Mouse (Mus musculus) intestine, embryonic 16.5 days (tissue): ENCODE data around the gene Nrg4. TPM values are rescaled to one million over a fixed set of nuclear protein-coding genes. Genes with fewer than 3 reads are reported as not detected.
A peak's percentile ranks its signal among the peaks of the same experiment; 100 is the strongest.
"Not testable (repeated sequence)": the region's sequence is repeated elsewhere in the genome, so short reads cannot be mapped to it uniquely, and the experiment has no call there.

Experiments
- ATAC-seq: fragments of 200-750 bp; cut with Nextera tagmentation; 2 replicates; pipeline ENCODE4 v1.8.0; 2017; ENCODE audit warnings: moderate TSS enrichment, moderate library complexity
- H3K27ac ChIP-seq: fragments of 300-500 bp; sonication (generic); 2 replicates; pipeline ENCODE4 v1.5.1; 2014; ENCODE audit warnings: mild to moderate bottlenecking, low read length
- H3K27me3 ChIP-seq: fragments of 300-500 bp; sonication (generic); replicated peaks from 2 replicates; pipeline ENCODE4 v1.6.1; 2014; ENCODE audit warnings: low read length, control low read depth, mixed read lengths; ENCODE audit not compliant: control insufficient read depth, insufficient read depth
- H3K36me3 ChIP-seq: fragments of 300-500 bp; sonication (generic); 2 replicates; pipeline ENCODE4 v1.6.1; 2014; ENCODE audit warnings: low read length, control low read depth; ENCODE audit not compliant: control insufficient read depth, insufficient read depth
- H3K4me1 ChIP-seq: fragments of 300-500 bp; sonication (generic); 2 replicates; pipeline ENCODE4 v1.6.1; 2014; ENCODE audit warnings: low read length, control low read depth, mixed read lengths; ENCODE audit not compliant: control insufficient read depth, insufficient read depth
- H3K4me2 ChIP-seq: fragments of 300-500 bp; sonication (generic); 2 replicates; pipeline ENCODE4 v1.6.1; 2014; ENCODE audit warnings: low read depth, low read length, control low read depth
- H3K4me3 ChIP-seq: fragments of 300-500 bp; sonication (generic); 2 replicates; pipeline ENCODE4 v1.5.1; 2014; ENCODE audit warnings: mild to moderate bottlenecking, low read length
- H3K9ac ChIP-seq: fragments of 300-500 bp; sonication (generic); 2 replicates; pipeline ENCODE4 v1.6.1; 2014; ENCODE audit warnings: low read depth, low read length
- H3K9me3 ChIP-seq: fragments of 300-500 bp; sonication (generic); 2 replicates; pipeline ENCODE4 v1.6.1; 2016; ENCODE audit warnings: low read length, control low read depth; ENCODE audit not compliant: control insufficient read depth
- WGBS: fragments of 180-500 bp; shearing (Covaris S2); extraction: QIAGEN DNeasy Blood & Tissue Kit; methylation state at CpG from one replicate; pipeline ENCODE4 v1.1.7; 2014; 5-methylcytosine and 5-hydroxymethylcytosine counted together
- polyA plus RNA-seq: library from polyadenylated mRNA; unstranded; fragments of >200 nt; fragmentation: Nextera tagmentation; extraction: Ambion mirVana; gene quantifications from 2 replicates; pipeline ENCODE4 v1.2.1, GENCODE M21; 2015

Gene Nrg4
- polyA plus RNA-seq, 1 experiment from 2014 or later, result 0.88 TPM

DNA sequence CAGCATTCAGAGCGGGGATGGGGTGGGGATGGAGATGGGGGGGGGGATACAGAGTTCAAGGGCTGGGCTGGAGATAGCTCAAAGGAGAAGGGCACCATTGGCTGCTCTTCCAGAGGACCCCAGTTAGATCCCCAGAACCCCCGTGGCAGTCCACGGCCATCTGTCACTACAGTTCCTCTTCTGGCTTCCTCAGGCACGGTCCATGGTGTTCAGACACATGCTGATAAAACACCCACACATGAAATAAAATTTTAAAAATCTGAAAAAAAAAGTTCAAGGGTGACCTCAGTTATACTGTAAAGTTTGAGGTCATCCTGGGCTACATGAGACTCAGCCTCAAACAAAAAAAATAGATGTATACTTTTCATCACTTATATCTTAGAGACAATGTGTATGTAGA is 78.2 kb downstream of the Nrg4 start:
- 89% methylated on average over 4 of the region's 4 CpGs for WGBS

DNA sequence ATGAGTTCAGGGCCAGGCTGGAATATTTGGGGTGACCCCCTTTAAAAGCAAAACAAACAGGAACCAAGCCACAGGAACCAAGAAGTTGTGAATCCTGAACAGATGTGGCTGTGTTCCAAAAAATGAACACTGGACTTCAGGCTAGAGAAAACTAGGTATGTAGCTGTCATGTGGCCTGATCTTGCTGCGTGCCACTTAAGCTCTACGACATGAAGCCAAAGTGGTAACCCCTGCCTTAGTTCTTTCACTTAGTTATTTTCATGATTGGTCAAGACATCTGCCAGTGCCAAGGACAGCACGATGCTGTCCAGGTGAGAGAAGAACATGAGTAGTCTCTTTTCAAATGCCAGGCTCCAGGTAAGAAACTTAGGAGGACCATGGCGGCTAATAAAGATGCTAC is 79.7 kb downstream of the Nrg4 start:
- no peaks in the 10 kb centered on the region for H3K36me3 ChIP-seq
- no peak overlapping the region for H3K9ac ChIP-seq
- ATAC-seq, result no peak
- no peak overlapping the region for H3K4me2 ChIP-seq
- WGBS, result 89% methylated on average over 4 of the region's 4 CpGs
- no peaks in the 10 kb centered on the region for H3K27me3 ChIP-seq
- H3K4me1 ChIP-seq, result no peaks in the 10 kb centered on the region; the same call in 1 of the 2 replicates
- no peaks in the 10 kb centered on the region for H3K9me3 ChIP-seq
- no peak overlapping the region for H3K4me3 ChIP-seq
- no peak overlapping the region for H3K27ac ChIP-seq

More for the DNA sequence above, 78.2 kb downstream of the Nrg4 start:
- no peaks in the 10 kb centered on the region for H3K9me3 ChIP-seq
- no peaks in the 10 kb centered on the region for H3K36me3 ChIP-seq
- H3K27ac ChIP-seq, result no peak overlapping the region
- H3K4me1 ChIP-seq, result no peaks in the 10 kb centered on the region; the same call in 1 of the 2 replicates
- no peak for ATAC-seq
- H3K9ac ChIP-seq, result no peak overlapping the region
- H3K4me3 ChIP-seq, result no peak overlapping the region
- no peaks in the 10 kb centered on the region for H3K27me3 ChIP-seq
- H3K4me2 ChIP-seq, result no peak overlapping the region

DNA sequence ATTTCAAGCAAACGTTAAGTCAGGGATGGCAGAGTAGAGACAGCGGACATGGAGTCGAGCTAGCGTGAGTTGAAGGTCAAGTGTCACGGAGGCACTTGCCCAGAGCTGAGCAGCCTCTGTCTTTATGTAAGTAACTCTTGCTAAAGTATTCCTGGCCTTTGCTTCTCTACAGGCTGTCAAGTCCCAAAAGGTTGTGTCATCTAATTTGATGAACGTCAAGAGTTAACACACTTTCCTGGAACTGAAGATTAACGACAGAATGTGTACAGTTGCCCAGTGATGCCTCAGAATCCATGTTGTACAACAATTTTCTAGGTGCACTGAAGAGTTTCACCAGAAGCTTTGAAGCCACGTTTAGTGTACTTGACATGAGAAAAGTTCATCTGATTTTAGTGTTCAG is 80.2 kb downstream of the Nrg4 start:
- no peaks in the 10 kb centered on the region for H3K27me3 ChIP-seq
- H3K36me3 ChIP-seq, result no peaks in the 10 kb centered on the region
- 70% methylated on average over 8 of the region's 8 CpGs for WGBS
- no peaks in the 10 kb centered on the region for H3K9me3 ChIP-seq
- no peak overlapping the region for H3K4me3 ChIP-seq
- H3K9ac ChIP-seq, result no peak overlapping the region
- no peak for ATAC-seq
- H3K4me1 ChIP-seq, result no peaks in the 10 kb centered on the region; the same call in 1 of the 2 replicates
- no peak overlapping the region for H3K4me2 ChIP-seq
- no peak overlapping the region for H3K27ac ChIP-seq

DNA sequence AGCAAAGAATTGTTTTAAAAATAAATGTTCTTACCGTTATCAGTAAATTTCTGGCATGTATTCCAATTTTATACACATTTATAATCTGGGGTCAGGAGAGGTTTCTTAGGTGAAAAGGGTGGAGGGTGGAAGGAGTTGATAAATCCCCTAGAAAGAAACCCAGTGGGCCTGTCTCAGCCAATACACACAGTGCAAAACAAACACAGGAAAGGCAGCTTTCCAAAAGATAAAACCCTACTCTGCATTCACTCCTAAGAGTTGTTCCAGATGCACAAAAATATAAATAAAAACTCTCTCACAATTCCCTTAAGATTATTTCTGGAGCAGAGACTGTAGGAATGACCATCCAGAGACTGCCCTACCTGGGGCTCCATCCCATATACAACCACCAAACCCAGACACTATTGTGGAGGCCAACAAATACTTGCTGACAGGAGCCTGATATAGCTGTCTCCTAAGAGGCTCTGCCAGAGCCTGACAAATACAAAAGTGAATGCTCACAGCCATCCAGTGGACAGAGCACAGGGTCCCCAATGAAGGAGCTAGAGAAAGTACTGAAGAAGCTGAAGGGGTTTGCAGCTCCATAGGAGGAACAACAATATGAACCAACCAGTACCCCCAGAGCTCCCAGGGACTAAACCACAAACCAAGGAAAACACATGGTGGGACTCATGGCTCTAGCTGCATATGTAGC is 81.4 kb downstream of the Nrg4 start:
- ATAC-seq, H3K27ac ChIP-seq, H3K9me3 ChIP-seq, H3K4me2 ChIP-seq, H3K4me1 ChIP-seq, H3K27me3 ChIP-seq, H3K4me3 ChIP-seq, H3K9ac ChIP-seq, H3K36me3 ChIP-seq: not testable (repeated sequence)
- WGBS, result 84% methylated on average over 1 of the region's 1 CpGs

DNA sequence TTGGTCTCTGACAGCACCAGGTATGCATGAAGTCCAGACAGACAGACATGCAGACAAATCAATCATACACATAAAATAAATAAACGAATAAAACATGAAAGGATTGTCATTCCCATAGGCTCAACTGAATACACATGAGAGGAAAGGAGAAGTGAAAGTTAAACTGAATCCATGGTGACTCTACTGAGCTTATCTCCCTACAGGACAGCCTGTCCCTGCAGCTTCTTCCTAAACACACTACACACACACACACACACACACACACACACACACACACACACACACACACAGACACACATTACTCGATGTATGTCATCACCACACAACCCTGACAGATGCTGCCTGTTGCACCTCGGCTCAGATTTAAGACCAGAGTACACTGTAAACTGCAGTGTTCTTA is 82.6 kb downstream of the Nrg4 start:
- H3K27me3 ChIP-seq, result no peaks in the 10 kb centered on the region
- no peak overlapping the region for H3K27ac ChIP-seq
- H3K36me3 ChIP-seq, result no peaks in the 10 kb centered on the region
- H3K4me2 ChIP-seq, result no peak overlapping the region
- ATAC-seq, result no peak
- WGBS, result 79% methylated on average over 3 of the region's 3 CpGs
- H3K9ac ChIP-seq, result no peak overlapping the region
- no peaks in the 10 kb centered on the region for H3K4me1 ChIP-seq
- H3K4me3 ChIP-seq, result no peak overlapping the region
- H3K9me3 ChIP-seq, result no peaks in the 10 kb centered on the region

DNA sequence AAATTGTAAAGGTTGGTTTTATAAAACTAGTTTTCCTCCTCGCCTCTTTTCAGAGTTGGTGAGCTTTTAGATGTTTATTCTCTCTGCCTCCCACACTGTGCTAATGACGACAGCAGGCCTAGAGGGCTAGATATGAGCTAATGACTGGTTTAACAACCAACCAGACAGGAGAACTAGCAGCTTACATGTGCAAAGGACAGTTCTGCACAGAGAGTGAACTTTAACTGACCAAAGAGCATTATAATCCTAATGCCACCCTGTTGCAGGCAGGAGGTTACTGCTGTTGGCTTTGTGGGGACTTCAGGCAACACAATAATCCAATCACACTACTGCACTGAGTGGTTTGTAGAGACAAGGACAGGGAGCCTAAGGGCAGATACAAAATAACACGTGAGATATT is 83.4 kb downstream of the Nrg4 start:
- Histone ChIP-seq H3K4me3 (no peak overlapping the region), H3K9ac (no peak overlapping the region), H3K27me3 (no peaks in the 10 kb centered on the region), H3K36me3 (no peaks in the 10 kb centered on the region), H3K9me3 (no peaks in the 10 kb centered on the region), H3K4me1 (no peaks in the 10 kb centered on the region), H3K4me2 (no peak overlapping the region), H3K27ac (no peak overlapping the region)
- WGBS, result 69% methylated on average over 3 of the region's 3 CpGs
- no peak for ATAC-seq

DNA sequence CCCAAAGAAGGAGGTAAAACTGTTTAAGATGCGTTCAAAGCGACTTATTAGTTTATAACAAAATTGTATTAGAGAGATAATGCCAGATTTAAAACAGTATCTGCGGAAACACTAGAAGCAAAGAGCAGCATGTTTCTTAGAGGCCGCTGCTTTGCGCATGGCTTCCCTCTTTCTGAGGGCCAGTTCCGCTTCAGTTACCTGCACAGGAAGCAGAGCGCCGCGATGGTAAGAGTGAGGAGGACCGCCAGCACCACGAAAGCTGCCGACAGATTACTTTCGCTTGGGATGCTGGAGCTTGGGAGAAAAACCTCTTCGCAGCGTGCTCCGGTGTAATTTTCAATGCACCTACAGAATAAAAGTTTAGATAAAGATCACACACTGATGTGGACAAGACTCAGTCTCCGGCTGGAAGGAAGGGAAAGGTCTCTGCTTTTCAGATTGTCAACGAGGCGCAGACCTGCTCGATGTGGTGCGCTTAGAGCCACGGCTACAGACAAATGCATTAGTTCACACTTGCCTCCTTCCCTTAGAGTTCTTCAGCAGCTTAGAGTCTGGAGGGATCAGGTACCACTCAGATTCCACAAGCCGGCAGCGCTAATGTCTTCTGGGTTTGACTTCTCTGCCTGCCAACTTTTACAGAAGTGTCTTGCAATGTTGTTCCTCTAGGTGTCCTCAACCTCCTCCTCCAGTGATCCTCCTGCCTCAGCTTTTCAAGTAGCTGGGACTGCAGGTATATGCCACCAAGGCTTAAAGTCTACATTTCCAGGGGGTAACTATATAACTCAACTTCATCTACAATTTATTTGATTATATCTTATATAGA is 84.6 kb downstream of the Nrg4 start:
- WGBS, result 44% methylated on average over 24 of the region's 24 CpGs
- ATAC-seq, result no peak
- peak overlapping the region; percentile 38 for H3K4me3 ChIP-seq

DNA sequence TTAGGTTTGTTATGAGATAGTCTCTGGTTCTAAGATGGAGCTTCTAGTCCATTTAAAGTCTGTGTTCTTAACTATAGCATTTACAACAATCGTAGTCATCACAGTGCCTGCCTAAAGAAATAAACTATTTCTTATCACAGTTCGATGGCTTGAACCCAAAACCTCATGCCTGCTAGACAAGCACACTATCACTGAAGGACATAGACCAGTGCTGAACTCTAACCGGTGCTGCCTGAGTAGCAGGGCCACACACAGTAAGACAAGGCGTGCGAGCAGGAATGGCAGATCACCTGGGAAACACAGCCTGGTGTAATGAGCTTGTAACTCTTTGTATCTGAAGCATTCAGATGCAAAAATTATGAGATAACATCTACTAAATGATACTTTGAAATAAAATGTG is 85.8 kb downstream of the Nrg4 start:
- H3K27ac ChIP-seq, result no peak overlapping the region
- H3K4me2 ChIP-seq, result no peak overlapping the region
- H3K36me3 ChIP-seq, result no peaks in the 10 kb centered on the region
- no peaks in the 10 kb centered on the region for H3K27me3 ChIP-seq
- no peak overlapping the region for H3K4me3 ChIP-seq
- WGBS, result 84% methylated on average over 5 of the region's 5 CpGs
- ATAC-seq, result no peak
- H3K9me3 ChIP-seq, result no peaks in the 10 kb centered on the region
- no peak overlapping the region for H3K9ac ChIP-seq
- no peaks in the 10 kb centered on the region for H3K4me1 ChIP-seq

More for the DNA sequence above, 84.6 kb downstream of the Nrg4 start:
- Histone ChIP-seq H3K27me3 (no peaks in the 10 kb centered on the region), H3K4me1 (no peaks in the 10 kb centered on the region), H3K4me2 (peak overlapping the region; percentile 54), H3K36me3 (no peaks in the 10 kb centered on the region), H3K9ac (no peak overlapping the region), H3K9me3 (no peaks in the 10 kb centered on the region), H3K27ac (no peak overlapping the region)

DNA sequence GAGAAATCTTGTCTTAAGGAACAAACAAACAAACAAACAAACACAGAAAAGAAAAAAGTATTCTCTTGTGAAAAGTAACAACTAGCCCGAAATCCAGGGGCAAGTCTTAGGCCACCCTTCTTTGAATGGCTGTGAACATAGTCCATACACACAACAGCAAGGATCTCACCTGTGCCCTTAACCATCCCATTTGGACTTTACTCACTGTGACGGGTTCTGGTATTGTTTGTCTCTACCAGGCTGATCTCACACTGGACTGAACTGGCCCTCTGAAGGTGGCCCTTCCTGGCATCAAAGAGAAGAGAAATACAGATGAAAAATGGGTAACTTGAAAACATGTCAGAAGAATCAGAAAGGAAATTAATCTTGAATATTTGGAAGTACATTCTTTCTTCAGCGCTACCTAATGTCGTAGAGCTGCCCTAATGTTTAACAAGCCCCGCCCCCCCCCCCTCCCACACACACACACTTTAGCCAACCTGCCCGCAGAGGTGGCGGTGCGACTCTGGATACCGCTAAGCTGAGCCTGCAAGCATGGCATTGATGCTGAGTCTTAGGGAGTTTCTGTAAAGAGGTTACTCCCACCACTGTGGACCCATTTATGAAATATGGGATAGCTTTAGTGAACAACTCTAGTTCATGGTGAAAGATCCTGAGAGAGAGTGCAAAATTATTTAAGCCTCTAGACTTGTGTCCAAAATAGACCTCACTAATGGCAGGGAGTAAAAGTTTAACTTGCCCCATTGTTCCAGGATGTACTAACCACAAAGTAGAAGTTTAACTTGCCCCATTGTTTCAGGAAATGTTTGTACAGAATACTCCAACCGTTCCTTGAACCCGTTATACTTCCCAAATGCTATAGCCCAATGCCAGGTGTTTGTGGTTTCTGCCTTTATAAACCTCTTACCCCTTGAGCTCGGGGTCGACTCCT is 90.1 kb downstream of the Nrg4 start:
- H3K27me3 ChIP-seq, result no peaks in the 10 kb centered on the region
- H3K9me3 ChIP-seq, result no peaks in the 10 kb centered on the region
- WGBS, result 61% methylated on average over 13 of the region's 13 CpGs
- no peaks in the 10 kb centered on the region for H3K4me1 ChIP-seq
- ATAC-seq, result no peak
- no peak overlapping the region for H3K27ac ChIP-seq
- H3K4me2 ChIP-seq, result no peak overlapping the region
- no peaks in the 10 kb centered on the region for H3K36me3 ChIP-seq
- no peak overlapping the region for H3K4me3 ChIP-seq
- H3K9ac ChIP-seq, result no peak overlapping the region
